Mouse (Mus musculus) stomach, postnatal 0 days (tissue): ENCODE measurements around the gene Ccr4.

Experiments
- CTCF ChIP-seq: IDR thresholded peaks from 2 replicates; pipeline ENCODE4 v1.5.1; 2016; ENCODE audit warnings: antibody characterized with exemption, low read depth, mild to moderate bottlenecking, moderate library complexity
- EP300 ChIP-seq: optimal IDR thresholded peaks from 2 replicates; pipeline ENCODE3; 2016; ENCODE audit warnings: antibody characterized with exemption

GRCm38 (mm10) chr9:114487481-114488258 is 17.0 kb downstream of the Ccr4 start:
- no peak for TF ChIP-seq CTCF
- no peak for TF ChIP-seq EP300
